Mouse (Mus musculus): ENCODE results near the gene Gabbr1. TPM values are rescaled to one million over a fixed set of nuclear protein-coding genes. Genes with fewer than 3 reads are reported as not detected.

Gene Gabbr1
- polyA plus RNA-seq, 1 experiment: 483 TPM

GRCm38 (mm10) chr17:37067861-37068260 is 22.1 kb downstream of the Gabbr1 start:
- Histone ChIP-seq H3K4me1 (ENCODE audit: control insufficient read depth, insufficient read depth, low read length) (peaks cover 27% of the 10 kb centered on the region), H3K4me3 (ENCODE audit: insufficient read depth, low read length) (no peak overlapping the region), H3K27ac (ENCODE audit: insufficient read depth, low read length) (peak overlapping the region; percentile 78)
- TF ChIP-seq CTCF (IDR thresholded peaks at IDR 0.05; ENCODE audit: extremely low read depth, insufficient read depth, low read length): no peak
- TF ChIP-seq POLR2A (IDR thresholded peaks at IDR 0.05; ENCODE audit: extremely low read depth, insufficient read depth, low read length): no peak

- no peak overlapping the region for H3K27ac ChIP-seq (ENCODE audit: insufficient read depth, low read length)
- TF ChIP-seq POLR2A (IDR thresholded peaks at IDR 0.05; ENCODE audit: extremely low read depth, insufficient read depth, low read length): no peak
- no peak for TF ChIP-seq CTCF (IDR thresholded peaks at IDR 0.05; ENCODE audit: extremely low read depth, insufficient read depth, low read length)
- H3K4me1 ChIP-seq (ENCODE audit: control insufficient read depth, insufficient read depth, low read length): peaks cover 25% of the 10 kb centered on the region
- H3K4me3 ChIP-seq (ENCODE audit: insufficient read depth, low read length): no peak overlapping the region
Observed at GRCm38 (mm10) chr17:37070121-37070520, 24.4 kb downstream of the Gabbr1 start.

- Histone ChIP-seq H3K4me3 (ENCODE audit: insufficient read depth, low read length) (no peak overlapping the region), H3K4me1 (ENCODE audit: control insufficient read depth, insufficient read depth, low read length) (peaks cover 25% of the 10 kb centered on the region), H3K27ac (ENCODE audit: insufficient read depth, low read length) (peak overlapping the region; percentile 74)
- TF ChIP-seq POLR2A (IDR thresholded peaks at IDR 0.05; ENCODE audit: extremely low read depth, insufficient read depth, low read length) (no peak), CTCF (IDR thresholded peaks at IDR 0.05; ENCODE audit: extremely low read depth, insufficient read depth, low read length) (no peak)
Observed at GRCm38 (mm10) chr17:37072080-37072729, 26.4 kb downstream of the Gabbr1 start.

GRCm38 (mm10) chr17:37072730-37073276 is 27.0 kb downstream of the Gabbr1 start:
- peak overlapping the region; percentile 74; the same call in 1 of the 2 replicates for H3K27ac ChIP-seq (ENCODE audit: insufficient read depth, low read length)
- H3K4me1 ChIP-seq (ENCODE audit: control insufficient read depth, insufficient read depth, low read length): peaks cover 22% of the 10 kb centered on the region
- no peak overlapping the region for H3K4me3 ChIP-seq (ENCODE audit: insufficient read depth, low read length)
- TF ChIP-seq POLR2A (IDR thresholded peaks at IDR 0.05; ENCODE audit: extremely low read depth, insufficient read depth, low read length): no peak
- no peak for TF ChIP-seq CTCF (IDR thresholded peaks at IDR 0.05; ENCODE audit: extremely low read depth, insufficient read depth, low read length)

GRCm38 (mm10) chr17:37075181-37075580 is 29.4 kb downstream of the Gabbr1 start:
- Histone ChIP-seq H3K27ac (ENCODE audit: insufficient read depth, low read length) (no peak overlapping the region), H3K4me3 (ENCODE audit: insufficient read depth, low read length) (no peak overlapping the region), H3K4me1 (ENCODE audit: control insufficient read depth, insufficient read depth, low read length) (peaks cover 11% of the 10 kb centered on the region)
- no peak for TF ChIP-seq CTCF (IDR thresholded peaks at IDR 0.05; ENCODE audit: extremely low read depth, insufficient read depth, low read length)

GRCm38 (mm10) chr17:37075766-37076165 is 30.0 kb downstream of the Gabbr1 start:
- Histone ChIP-seq H3K4me1 (ENCODE audit: control insufficient read depth, insufficient read depth, low read length) (peaks cover 11% of the 10 kb centered on the region), H3K4me3 (ENCODE audit: insufficient read depth, low read length) (no peak overlapping the region), H3K27ac (ENCODE audit: insufficient read depth, low read length) (no peak overlapping the region)
- TF ChIP-seq CTCF (IDR thresholded peaks at IDR 0.05; ENCODE audit: extremely low read depth, insufficient read depth, low read length): no peak
- TF ChIP-seq POLR2A (IDR thresholded peaks at IDR 0.05; ENCODE audit: extremely low read depth, insufficient read depth, low read length): no peak

- H3K4me1 ChIP-seq (ENCODE audit: control insufficient read depth, insufficient read depth, low read length): peaks cover 5% of the 10 kb centered on the region
- H3K27ac ChIP-seq (ENCODE audit: insufficient read depth, low read length): no peak overlapping the region
- TF ChIP-seq CTCF (IDR thresholded peaks at IDR 0.05; ENCODE audit: extremely low read depth, insufficient read depth, low read length) (no peak), POLR2A (IDR thresholded peaks at IDR 0.05; ENCODE audit: extremely low read depth, insufficient read depth, low read length) (no peak)
- H3K4me3 ChIP-seq (ENCODE audit: insufficient read depth, low read length): no peak overlapping the region
Observed at GRCm38 (mm10) chr17:37078193-37078592, 32.4 kb downstream of the Gabbr1 start.

- no peak for TF ChIP-seq POLR2A (IDR thresholded peaks at IDR 0.05; ENCODE audit: extremely low read depth, insufficient read depth, low read length)
- TF ChIP-seq CTCF (IDR thresholded peaks at IDR 0.05; ENCODE audit: extremely low read depth, insufficient read depth, low read length): no peak
- H3K4me1 ChIP-seq (ENCODE audit: control insufficient read depth, insufficient read depth, low read length): no peaks in the 10 kb centered on the region
- H3K4me3 ChIP-seq (ENCODE audit: insufficient read depth, low read length): no peak overlapping the region
- H3K27ac ChIP-seq (ENCODE audit: insufficient read depth, low read length): no peak overlapping the region
Observed at GRCm38 (mm10) chr17:37078990-37079389, 33.2 kb downstream of the Gabbr1 start.

- Histone ChIP-seq H3K4me3 (ENCODE audit: insufficient read depth, low read length) (no peak overlapping the region), H3K27ac (ENCODE audit: insufficient read depth, low read length) (no peak overlapping the region), H3K4me1 (ENCODE audit: control insufficient read depth, insufficient read depth, low read length) (no peaks in the 10 kb centered on the region)
- TF ChIP-seq CTCF (IDR thresholded peaks at IDR 0.05; ENCODE audit: extremely low read depth, insufficient read depth, low read length): no peak
- no peak for TF ChIP-seq POLR2A (IDR thresholded peaks at IDR 0.05; ENCODE audit: extremely low read depth, insufficient read depth, low read length)
Observed at GRCm38 (mm10) chr17:37080119-37080518, 34.4 kb downstream of the Gabbr1 start.

GRCm38 (mm10) chr17:37081659-37082058 is 35.9 kb downstream of the Gabbr1 start:
- H3K4me3 ChIP-seq (ENCODE audit: insufficient read depth, low read length): no peak overlapping the region

More at GRCm38 (mm10) chr17:37081659-37082058, 35.9 kb downstream of the Gabbr1 start:
- Histone ChIP-seq H3K4me1 (ENCODE audit: control insufficient read depth, insufficient read depth, low read length) (no peaks in the 10 kb centered on the region), H3K27ac (ENCODE audit: insufficient read depth, low read length) (no peak overlapping the region)
- TF ChIP-seq CTCF (IDR thresholded peaks at IDR 0.05; ENCODE audit: extremely low read depth, insufficient read depth, low read length) (no peak), POLR2A (IDR thresholded peaks at IDR 0.05; ENCODE audit: extremely low read depth, insufficient read depth, low read length) (no peak)
